Mouse (Mus musculus): ENCODE measurements around the gene Cd160. TPM values are rescaled to one million over a fixed set of nuclear protein-coding genes. Genes with fewer than 3 reads are reported as not detected.

Cd160 gene
- polyA plus RNA-seq, 1 experiment from 2014 or later, result 0.05 TPM

DNA sequence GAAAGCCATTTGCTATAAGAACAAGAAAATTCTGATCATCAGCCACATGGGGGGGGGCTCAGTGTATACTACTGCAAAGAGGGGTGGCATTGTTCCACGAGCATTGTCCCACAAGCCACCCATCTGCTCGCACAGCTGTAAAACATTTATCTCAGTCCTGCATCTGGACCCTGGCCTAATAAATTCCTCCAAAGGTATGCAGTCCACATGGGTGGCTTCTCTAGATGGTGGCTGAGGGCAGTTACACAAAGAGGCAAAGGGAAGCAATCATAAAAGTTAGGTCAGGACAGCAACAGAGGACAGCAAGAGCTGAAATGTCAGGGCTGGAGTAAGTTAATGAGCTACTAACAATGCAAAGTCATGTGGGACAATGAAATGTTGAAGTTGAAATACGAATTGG lies 5.5 kb downstream of the Cd160 start:
- Histone ChIP-seq H3K4me1 (peaks cover 15% of the 10 kb centered on the region), H3K27ac (no peak overlapping the region), H3K36me3 (replicated peaks) (no peaks in the 10 kb centered on the region), H3K9me3 (no peaks in the 10 kb centered on the region), H3K4me3 (no peak overlapping the region), H3K27me3 (ENCODE audit: poor library complexity, severe bottlenecking) (no peaks in the 10 kb centered on the region)
- WGBS, result 78% methylated on average over 3 of the region's 3 CpGs
- no peak for DNase-seq (ENCODE audit: extremely low spot score, low spot score)

DNA sequence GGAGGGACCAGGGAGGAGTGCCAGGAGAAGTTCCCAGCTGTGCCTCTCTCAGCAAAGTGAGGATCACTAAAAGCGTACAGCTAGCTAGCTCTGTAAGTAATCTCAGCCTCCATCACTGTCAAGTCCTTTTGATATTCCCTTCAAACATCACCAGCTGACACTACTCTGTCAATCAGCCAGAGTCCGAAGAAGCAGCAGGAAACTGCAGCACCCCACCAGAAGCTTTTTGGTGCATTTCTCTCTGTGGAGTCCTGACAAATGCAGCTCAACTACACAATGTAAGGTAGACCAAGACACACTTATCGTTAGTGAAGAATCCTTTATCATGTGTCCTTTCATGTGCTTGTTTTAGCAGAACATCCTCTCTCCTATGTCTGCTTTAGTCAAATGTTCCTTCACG lies 7.6 kb downstream of the Cd160 start:
- DNase-seq (ENCODE audit: extremely low spot score, low spot score), result no peak
- no peak overlapping the region for H3K4me3 ChIP-seq
- no peaks in the 10 kb centered on the region for H3K27me3 ChIP-seq (ENCODE audit: poor library complexity, severe bottlenecking)
- no peak overlapping the region for H3K27ac ChIP-seq
- no peaks in the 10 kb centered on the region for H3K36me3 ChIP-seq (replicated peaks)
- peaks cover 7% of the 10 kb centered on the region; the same call in 1 of the 2 replicates for H3K4me1 ChIP-seq
- 89% methylated on average over 4 of the region's 4 CpGs for WGBS
- peaks cover 4% of the 10 kb centered on the region; the same call in 1 of the 2 replicates for H3K9me3 ChIP-seq

- H3K4me3 ChIP-seq, result no peak overlapping the region
- no peak for DNase-seq (ENCODE audit: extremely low spot score, low spot score)
Measured at GRCm38 (mm10) chr3:96820116-96820915, 8.8 kb downstream of the Cd160 start.

DNA sequence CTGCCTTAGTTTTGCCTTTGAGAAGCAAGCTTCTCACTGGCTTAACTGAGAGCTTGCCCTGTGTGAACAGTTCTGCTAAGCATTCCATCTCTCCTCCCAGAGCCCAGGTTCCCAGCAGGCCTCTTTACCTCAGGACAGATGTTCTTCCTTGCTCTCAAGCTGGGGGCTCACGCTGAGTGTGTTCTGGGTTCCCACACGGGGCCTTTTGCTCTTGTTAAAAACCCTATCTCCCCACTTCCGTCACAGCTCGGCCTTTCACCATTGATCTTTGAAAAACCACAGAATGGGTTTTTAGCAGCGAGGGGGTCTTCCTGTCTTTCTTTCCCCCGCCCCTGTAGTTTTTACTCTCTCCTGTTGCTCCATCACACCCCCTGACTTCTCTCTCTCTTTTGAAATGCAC lies 14.8 kb downstream of the Cd160 start:
- Histone ChIP-seq H3K27me3 (ENCODE audit: poor library complexity, severe bottlenecking) (no peaks in the 10 kb centered on the region), H3K4me3 (no peak overlapping the region), H3K27ac (no peak overlapping the region), H3K4me1 (peaks cover 8% of the 10 kb centered on the region), H3K9me3 (peaks cover 4% of the 10 kb centered on the region; the same call in 1 of the 2 replicates), H3K36me3 (replicated peaks) (no peaks in the 10 kb centered on the region)
- no peak for DNase-seq (ENCODE audit: extremely low spot score, low spot score)
- WGBS, result 64% methylated on average over 6 of the region's 6 CpGs

More at GRCm38 (mm10) chr3:96820116-96820915, 8.8 kb downstream of the Cd160 start:
- H3K4me1 ChIP-seq, result peaks cover 5% of the 10 kb centered on the region; the same call in 1 of the 2 replicates
- 77% methylated on average over 6 of the region's 6 CpGs for WGBS
- H3K9me3 ChIP-seq, result peaks cover 4% of the 10 kb centered on the region; the same call in 1 of the 2 replicates
- no peaks in the 10 kb centered on the region for H3K27me3 ChIP-seq (ENCODE audit: poor library complexity, severe bottlenecking)
- no peak overlapping the region for H3K27ac ChIP-seq
- no peaks in the 10 kb centered on the region for H3K36me3 ChIP-seq (replicated peaks)

- peaks cover 4% of the 10 kb centered on the region; the same call in 1 of the 2 replicates for H3K9me3 ChIP-seq
- H3K4me1 ChIP-seq, result peaks cover 9% of the 10 kb centered on the region
- H3K4me3 ChIP-seq, result no peak overlapping the region
- WGBS, result 72% methylated on average over 7 of the region's 7 CpGs
- DNase-seq (ENCODE audit: extremely low spot score, low spot score), result no peak
- no peak overlapping the region for H3K27ac ChIP-seq
- no peaks in the 10 kb centered on the region for H3K27me3 ChIP-seq (ENCODE audit: poor library complexity, severe bottlenecking)
- H3K36me3 ChIP-seq (replicated peaks), result no peaks in the 10 kb centered on the region
Measured at GRCm38 (mm10) chr3:96813591-96814244, 15.4 kb downstream of the Cd160 start.

GRCm38 (mm10) chr3:96813106-96813505 lies 16.0 kb downstream of the Cd160 start:
- Histone ChIP-seq H3K27me3 (ENCODE audit: poor library complexity, severe bottlenecking) (no peaks in the 10 kb centered on the region), H3K27ac (no peak overlapping the region), H3K4me1 (peaks cover 12% of the 10 kb centered on the region), H3K4me3 (no peak overlapping the region), H3K9me3 (peaks cover 4% of the 10 kb centered on the region; the same call in 1 of the 2 replicates), H3K36me3 (replicated peaks) (no peaks in the 10 kb centered on the region)
- DNase-seq (ENCODE audit: extremely low spot score, low spot score), result no peak
- WGBS, result 47% methylated on average over 9 of the region's 9 CpGs

DNA sequence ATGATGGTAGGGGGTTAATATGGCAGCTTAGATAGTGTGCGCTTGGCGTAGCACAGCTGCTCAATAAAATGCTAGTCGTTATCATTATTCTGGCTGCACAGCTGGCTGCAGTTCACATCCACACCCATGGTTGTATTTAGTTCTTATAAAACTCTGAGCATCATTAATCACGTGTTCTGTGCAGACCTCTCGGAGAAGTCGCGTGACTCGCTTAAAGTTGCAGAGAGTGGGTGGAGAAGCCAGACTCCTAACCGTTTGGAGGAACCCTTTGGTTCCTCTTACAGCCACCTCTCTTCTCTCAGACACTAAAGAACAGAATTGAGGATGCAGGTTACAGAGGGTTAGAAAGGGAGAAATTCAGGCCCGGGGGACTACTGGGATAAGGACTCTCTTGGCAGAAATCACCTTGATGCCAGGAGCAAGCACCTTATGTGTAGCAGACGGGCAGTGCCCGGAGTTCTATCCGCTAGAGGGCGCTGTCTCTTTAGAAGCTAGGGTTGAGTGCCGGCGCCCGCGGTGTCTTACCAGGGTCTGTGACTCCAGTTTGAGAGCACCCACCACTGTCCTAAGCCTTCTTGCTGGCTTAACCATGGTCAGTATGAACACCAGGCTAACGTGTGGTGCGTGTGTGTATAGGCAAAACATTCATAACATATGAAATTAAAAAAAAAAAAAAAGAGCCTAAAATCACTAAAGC lies 16.6 kb downstream of the Cd160 start:
- 0 out of 2 replicates have a peak, but pooled peaks cover under 1% of the 10 kb centered on the region for H3K9me3 ChIP-seq
- no peaks in the 10 kb centered on the region for H3K36me3 ChIP-seq (replicated peaks)
- DNase-seq (ENCODE audit: extremely low spot score, low spot score), result peak; percentile 71
- 47% methylated on average over 20 of the region's 20 CpGs for WGBS
- H3K27me3 ChIP-seq (ENCODE audit: poor library complexity, severe bottlenecking), result no peaks in the 10 kb centered on the region
- no peak overlapping the region for H3K27ac ChIP-seq
- H3K4me1 ChIP-seq, result peaks cover 12% of the 10 kb centered on the region
- no peak overlapping the region for H3K4me3 ChIP-seq

DNA sequence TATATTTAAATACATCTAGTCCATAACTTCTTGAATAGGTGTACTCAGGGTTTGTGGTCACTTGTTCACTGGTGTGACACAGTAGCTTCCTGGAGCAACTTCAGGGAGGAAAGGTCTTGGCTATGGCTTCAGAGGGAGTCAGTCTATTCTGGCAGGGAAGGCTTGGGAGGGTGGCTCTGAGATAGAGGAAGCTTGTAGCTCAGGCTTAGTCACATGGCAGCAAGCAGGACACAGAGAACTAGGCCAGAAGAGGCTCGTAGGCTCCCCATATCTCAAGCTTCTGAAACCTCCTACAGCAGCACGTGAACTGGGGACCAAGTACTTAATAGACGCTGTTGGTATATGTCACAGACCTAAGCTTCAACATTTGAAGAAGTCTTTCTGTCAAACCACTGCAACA lies 17.9 kb downstream of the Cd160 start:
- Histone ChIP-seq H3K4me3 (no peak overlapping the region), H3K27ac (no peak overlapping the region), H3K36me3 (replicated peaks) (no peaks in the 10 kb centered on the region), H3K4me1 (peaks cover 12% of the 10 kb centered on the region), H3K9me3 (no peaks in the 10 kb centered on the region), H3K27me3 (ENCODE audit: poor library complexity, severe bottlenecking) (no peaks in the 10 kb centered on the region)
- DNase-seq (ENCODE audit: extremely low spot score, low spot score), result no peak
- 91% methylated on average over 3 of the region's 3 CpGs for WGBS

DNA sequence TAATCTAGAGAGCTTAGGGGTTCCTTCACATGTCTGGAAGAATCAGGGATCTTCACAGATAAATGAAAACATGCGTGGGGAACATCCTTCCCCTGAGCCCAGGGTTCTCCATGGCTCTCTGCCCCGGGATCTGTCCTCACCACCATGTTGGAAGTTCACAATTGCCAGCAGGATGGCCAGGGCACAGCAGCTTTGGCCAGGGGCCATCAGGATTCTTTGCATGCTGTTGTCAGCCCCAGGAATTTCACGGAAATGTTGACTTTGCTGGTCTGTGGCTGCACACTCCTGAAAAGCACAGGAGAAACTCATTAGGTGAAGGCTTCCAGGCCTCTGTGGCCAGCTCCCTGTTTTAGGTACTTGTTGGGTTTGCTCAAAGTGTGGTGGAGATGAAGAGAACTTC lies 20.5 kb downstream of the Cd160 start:
- WGBS, result 76% methylated on average over 3 of the region's 3 CpGs
- Histone ChIP-seq H3K9me3 (0 out of 2 replicates have a peak, but pooled peaks cover 2% of the 10 kb centered on the region), H3K4me1 (peaks cover 10% of the 10 kb centered on the region), H3K36me3 (replicated peaks) (no peaks in the 10 kb centered on the region), H3K27ac (0 out of 2 replicates have a peak overlapping the region, but pooled peaks have one; percentile 62), H3K4me3 (no peak overlapping the region), H3K27me3 (ENCODE audit: poor library complexity, severe bottlenecking) (no peaks in the 10 kb centered on the region)
- DNase-seq (ENCODE audit: extremely low spot score, low spot score), result no peak

DNA sequence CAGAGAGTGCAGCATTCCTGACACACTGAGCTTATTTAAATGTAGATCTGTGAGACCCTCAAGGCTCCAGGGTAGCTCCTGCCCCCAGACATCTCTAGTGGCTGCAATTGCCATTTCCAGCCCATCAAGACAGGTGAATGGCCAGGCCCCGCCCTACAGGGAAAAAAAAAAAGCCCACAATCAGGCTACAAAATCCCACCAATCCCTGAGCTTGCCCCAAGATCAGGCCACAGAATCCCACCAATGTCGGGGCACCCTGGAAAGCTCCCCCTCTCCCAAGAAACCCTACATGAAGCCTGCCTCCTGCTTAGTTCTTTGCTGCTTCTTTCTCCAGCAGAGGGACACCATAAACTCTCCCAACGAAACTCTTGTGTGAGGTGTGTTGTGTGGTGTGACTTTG lies 21.0 kb downstream of the Cd160 start:
- no peak for DNase-seq (ENCODE audit: extremely low spot score, low spot score)
- peaks cover 5% of the 10 kb centered on the region for H3K4me1 ChIP-seq
- 0 out of 2 replicates have a peak, but pooled peaks cover 2% of the 10 kb centered on the region for H3K9me3 ChIP-seq
- H3K27me3 ChIP-seq (ENCODE audit: poor library complexity, severe bottlenecking), result no peaks in the 10 kb centered on the region
- H3K27ac ChIP-seq, result peak overlapping the region; percentile 35; the same call in 1 of the 2 replicates
- 87% methylated on average over 3 of the region's 3 CpGs for WGBS
- no peaks in the 10 kb centered on the region for H3K36me3 ChIP-seq (replicated peaks)
- H3K4me3 ChIP-seq, result no peak overlapping the region

DNA sequence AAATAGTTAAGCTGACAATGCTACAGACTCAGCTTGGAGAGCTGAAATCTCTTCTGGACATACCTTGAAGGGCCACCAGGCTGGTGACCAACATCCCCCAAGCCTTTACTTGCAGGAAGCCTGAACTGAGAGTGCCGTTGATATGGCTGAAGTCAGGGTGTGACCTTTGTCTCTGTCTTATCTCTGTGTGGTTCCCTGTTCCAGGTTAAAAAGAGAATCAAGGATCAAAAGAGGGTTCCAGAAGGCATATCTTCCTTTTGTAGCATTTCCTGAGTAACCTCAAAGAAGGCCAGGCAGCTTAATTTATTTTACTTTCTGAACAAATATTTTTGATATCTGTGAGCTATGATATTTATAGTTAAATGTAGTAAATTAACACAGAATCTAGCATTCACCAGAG lies 26.9 kb downstream of the Cd160 start:
- Histone ChIP-seq H3K4me1 (no peaks in the 10 kb centered on the region), H3K4me3 (no peak overlapping the region), H3K27ac (no peak overlapping the region), H3K36me3 (replicated peaks) (no peaks in the 10 kb centered on the region), H3K27me3 (ENCODE audit: poor library complexity, severe bottlenecking) (no peaks in the 10 kb centered on the region), H3K9me3 (0 out of 2 replicates have a peak, but pooled peaks cover 2% of the 10 kb centered on the region)
- 79% methylated on average over 1 of the region's 1 CpGs for WGBS
- DNase-seq (ENCODE audit: extremely low spot score, low spot score), result no peak

GRCm38 (mm10) chr3:96800254-96800653 lies 28.9 kb downstream of the Cd160 start:
- H3K4me3 ChIP-seq, result no peak overlapping the region
- H3K36me3 ChIP-seq (replicated peaks), result peaks cover 11% of the 10 kb centered on the region
- no peaks in the 10 kb centered on the region for H3K4me1 ChIP-seq
- H3K9me3 ChIP-seq, result 0 out of 2 replicates have a peak, but pooled peaks cover 2% of the 10 kb centered on the region
- no peaks in the 10 kb centered on the region for H3K27me3 ChIP-seq (ENCODE audit: poor library complexity, severe bottlenecking)
- DNase-seq (ENCODE audit: extremely low spot score, low spot score), result no peak
- WGBS, result 91% methylated on average over 11 of the region's 11 CpGs
- H3K27ac ChIP-seq, result no peak overlapping the region

All from forebrain, embryonic 10.5 days (tissue).